Mouse (Mus musculus): Measurements from ENCODE around the gene Sptbn4. TPM values are rescaled to one million over a fixed set of nuclear protein-coding genes. Genes with fewer than 3 reads are reported as not detected.

The Sptbn4 gene
- polyA plus RNA-seq, 1 experiment = 0.25 TPM

- Histone ChIP-seq H3K4me3 (ENCODE audit: insufficient read depth, poor library complexity, severe bottlenecking) (no peak overlapping the region), H3K79me2 (ENCODE audit: control insufficient read depth, insufficient read depth) (no peaks in the 10 kb centered on the region), H3K79me3 (ENCODE audit: low read depth) (no peaks in the 10 kb centered on the region), H3K36me3 (ENCODE audit: control insufficient read depth, insufficient read depth) (no peaks in the 10 kb centered on the region), H3ac (ENCODE audit: control insufficient read depth, insufficient read length, low read depth) (no peak overlapping the region), H3K27me3 (ENCODE audit: control insufficient read depth, insufficient read depth, insufficient read length) (no peaks in the 10 kb centered on the region)
- TF ChIP-seq MYOG (IDR thresholded peaks at IDR 0.05; ENCODE audit: control insufficient read depth, extremely low read depth, insufficient read length) (no peak), CEBPB (IDR thresholded peaks at IDR 0.05; ENCODE audit: low read depth) (no peak), MAX (IDR thresholded peaks at IDR 0.05) (no peak), CTCF (IDR thresholded peaks at IDR 0.05; ENCODE audit: control insufficient read depth, insufficient read depth, insufficient read length) (no peak), FOSL1 (IDR thresholded peaks at IDR 0.05; ENCODE audit: insufficient read depth, low read length, poor library complexity, severe bottlenecking) (no peak), USF1 (IDR thresholded peaks at IDR 0.05; ENCODE audit: low read depth) (no peak)
Observed at GRCm38 (mm10) chr7:27324161-27324560, 123.3 kb downstream of the Sptbn4 start.

GRCm38 (mm10) chr7:27323001-27323400 lies 124.5 kb downstream of the Sptbn4 start:
- no peak overlapping the region for H3K4me3 ChIP-seq (ENCODE audit: insufficient read depth, poor library complexity, severe bottlenecking)
- H3ac ChIP-seq (ENCODE audit: control insufficient read depth, insufficient read length, low read depth) = no peak overlapping the region
- no peak for TF ChIP-seq CTCF (IDR thresholded peaks at IDR 0.05; ENCODE audit: control insufficient read depth, insufficient read depth, insufficient read length)
- TF ChIP-seq MYOD1 (IDR thresholded peaks at IDR 0.05; ENCODE audit: control insufficient read depth, insufficient read length, low read depth) = no peak
- TF ChIP-seq USF1 (IDR thresholded peaks at IDR 0.05; ENCODE audit: low read depth) = no peak
- TF ChIP-seq MAX (IDR thresholded peaks at IDR 0.05) = no peak
- no peak for TF ChIP-seq FOSL1 (IDR thresholded peaks at IDR 0.05; ENCODE audit: insufficient read depth, low read length, poor library complexity, severe bottlenecking)
- TF ChIP-seq MYOG (IDR thresholded peaks at IDR 0.05; ENCODE audit: control insufficient read depth, extremely low read depth, insufficient read length) = no peak
- TF ChIP-seq CEBPB (IDR thresholded peaks at IDR 0.05; ENCODE audit: low read depth) = no peak
- no peaks in the 10 kb centered on the region for H3K79me3 ChIP-seq (ENCODE audit: low read depth)
- H3K36me3 ChIP-seq (ENCODE audit: control insufficient read depth, insufficient read depth) = no peaks in the 10 kb centered on the region
- H3K27me3 ChIP-seq (ENCODE audit: control insufficient read depth, insufficient read depth, insufficient read length) = no peaks in the 10 kb centered on the region
- H3K79me2 ChIP-seq (ENCODE audit: control insufficient read depth, insufficient read depth) = no peaks in the 10 kb centered on the region

- no peak overlapping the region for H3ac ChIP-seq (ENCODE audit: control insufficient read depth, insufficient read length, low read depth)
- no peaks in the 10 kb centered on the region for H3K79me3 ChIP-seq (ENCODE audit: low read depth)
- H3K4me3 ChIP-seq (ENCODE audit: insufficient read depth, poor library complexity, severe bottlenecking) = no peak overlapping the region
- H3K36me3 ChIP-seq (ENCODE audit: control insufficient read depth, insufficient read depth) = no peaks in the 10 kb centered on the region
- TF ChIP-seq MYOD1 (IDR thresholded peaks at IDR 0.05; ENCODE audit: control insufficient read depth, insufficient read length, low read depth) (no peak), USF1 (IDR thresholded peaks at IDR 0.05; ENCODE audit: low read depth) (no peak), MYOG (IDR thresholded peaks at IDR 0.05; ENCODE audit: control insufficient read depth, extremely low read depth, insufficient read length) (no peak), MAX (IDR thresholded peaks at IDR 0.05) (no peak)
- no peaks in the 10 kb centered on the region for H3K79me2 ChIP-seq (ENCODE audit: control insufficient read depth, insufficient read depth)
- no peaks in the 10 kb centered on the region for H3K27me3 ChIP-seq (ENCODE audit: control insufficient read depth, insufficient read depth, insufficient read length)
Observed at GRCm38 (mm10) chr7:27322291-27322690, 125.2 kb downstream of the Sptbn4 start.

GRCm38 (mm10) chr7:27319411-27319810 lies 128.1 kb downstream of the Sptbn4 start:
- H3K27me3 ChIP-seq (ENCODE audit: control insufficient read depth, insufficient read depth, insufficient read length) = no peaks in the 10 kb centered on the region
- TF ChIP-seq CTCF (IDR thresholded peaks at IDR 0.05; ENCODE audit: control insufficient read depth, insufficient read depth, insufficient read length) (no peak), MYOD1 (IDR thresholded peaks at IDR 0.05; ENCODE audit: control insufficient read depth, insufficient read length, low read depth) (no peak), MYOG (IDR thresholded peaks at IDR 0.05; ENCODE audit: control insufficient read depth, extremely low read depth, insufficient read length) (no peak), FOSL1 (IDR thresholded peaks at IDR 0.05; ENCODE audit: insufficient read depth, low read length, poor library complexity, severe bottlenecking) (no peak), USF1 (IDR thresholded peaks at IDR 0.05; ENCODE audit: low read depth) (no peak), CEBPB (IDR thresholded peaks at IDR 0.05; ENCODE audit: low read depth) (no peak)
- no peaks in the 10 kb centered on the region for H3K36me3 ChIP-seq (ENCODE audit: control insufficient read depth, insufficient read depth)
- no peak overlapping the region for H3ac ChIP-seq (ENCODE audit: control insufficient read depth, insufficient read length, low read depth)
- H3K79me3 ChIP-seq (ENCODE audit: low read depth) = no peaks in the 10 kb centered on the region
- H3K79me2 ChIP-seq (ENCODE audit: control insufficient read depth, insufficient read depth) = no peaks in the 10 kb centered on the region
- H3K4me3 ChIP-seq (ENCODE audit: insufficient read depth, poor library complexity, severe bottlenecking) = no peak overlapping the region

GRCm38 (mm10) chr7:27315958-27316357 lies 131.5 kb downstream of the Sptbn4 start:
- no peak for TF ChIP-seq MYOG (IDR thresholded peaks at IDR 0.05; ENCODE audit: control insufficient read depth, extremely low read depth, insufficient read length)
- peak; percentile 81 for TF ChIP-seq MYOD1 (IDR thresholded peaks at IDR 0.05; ENCODE audit: control insufficient read depth, insufficient read length, low read depth)
- TF ChIP-seq CTCF (IDR thresholded peaks at IDR 0.05; ENCODE audit: control insufficient read depth, insufficient read depth, insufficient read length) = no peak
- TF ChIP-seq MAX (IDR thresholded peaks at IDR 0.05) = no peak
- TF ChIP-seq USF1 (IDR thresholded peaks at IDR 0.05; ENCODE audit: low read depth) = no peak
- H3K79me3 ChIP-seq (ENCODE audit: low read depth) = no peaks in the 10 kb centered on the region
- H3K36me3 ChIP-seq (ENCODE audit: control insufficient read depth, insufficient read depth) = peaks cover 8% of the 10 kb centered on the region
- no peaks in the 10 kb centered on the region for H3K79me2 ChIP-seq (ENCODE audit: control insufficient read depth, insufficient read depth)
- H3K4me3 ChIP-seq (ENCODE audit: insufficient read depth, poor library complexity, severe bottlenecking) = no peak overlapping the region
- H3ac ChIP-seq (ENCODE audit: control insufficient read depth, insufficient read length, low read depth) = no peak overlapping the region
- H3K27me3 ChIP-seq (ENCODE audit: control insufficient read depth, insufficient read depth, insufficient read length) = no peaks in the 10 kb centered on the region

- no peak overlapping the region for H3ac ChIP-seq (ENCODE audit: control insufficient read depth, insufficient read length, low read depth)
- no peaks in the 10 kb centered on the region for H3K27me3 ChIP-seq (ENCODE audit: control insufficient read depth, insufficient read depth, insufficient read length)
- no peak overlapping the region for H3K4me3 ChIP-seq (ENCODE audit: insufficient read depth, poor library complexity, severe bottlenecking)
- no peaks in the 10 kb centered on the region for H3K79me2 ChIP-seq (ENCODE audit: control insufficient read depth, insufficient read depth)
- H3K79me3 ChIP-seq (ENCODE audit: low read depth) = no peaks in the 10 kb centered on the region
- TF ChIP-seq CTCF (IDR thresholded peaks at IDR 0.05; ENCODE audit: control insufficient read depth, insufficient read depth, insufficient read length) (no peak), FOSL1 (IDR thresholded peaks at IDR 0.05; ENCODE audit: insufficient read depth, low read length, poor library complexity, severe bottlenecking) (no peak), MYOG (IDR thresholded peaks at IDR 0.05; ENCODE audit: control insufficient read depth, extremely low read depth, insufficient read length) (no peak), USF1 (IDR thresholded peaks at IDR 0.05; ENCODE audit: low read depth) (no peak), MYOD1 (IDR thresholded peaks at IDR 0.05; ENCODE audit: control insufficient read depth, insufficient read length, low read depth) (no peak), MAX (IDR thresholded peaks at IDR 0.05) (no peak), CEBPB (IDR thresholded peaks at IDR 0.05; ENCODE audit: low read depth) (no peak)
- H3K36me3 ChIP-seq (ENCODE audit: control insufficient read depth, insufficient read depth) = peaks cover 8% of the 10 kb centered on the region
Observed at GRCm38 (mm10) chr7:27314393-27314792, 133.1 kb downstream of the Sptbn4 start.

Data from C2C12 (cell line).